Mouse (Mus musculus) thymus, adult 2 months (tissue): ENCODE measurements around the gene Rbm33.

Source experiments
- CTCF ChIP-seq: fragments of 200-500 bp; IDR thresholded peaks from 2 replicates; pipeline ENCODE4 v1.5.1; 2012; ENCODE audit warnings: mild to moderate bottlenecking, control low read depth, low read length, moderate library complexity, borderline replicate concordance; ENCODE audit not compliant: control insufficient read depth, poor library complexity, insufficient read depth; ENCODE audit errors: extremely low read depth
- POLR2A ChIP-seq: fragments of 200-500 bp; IDR thresholded peaks from 2 replicates; pipeline ENCODE4 v1.6.1; 2012; ENCODE audit warnings: mild to moderate bottlenecking, low read length, control low read depth, moderate library complexity; ENCODE audit not compliant: control insufficient read depth, poor library complexity, insufficient read depth; ENCODE audit errors: extremely low read depth

DNA sequence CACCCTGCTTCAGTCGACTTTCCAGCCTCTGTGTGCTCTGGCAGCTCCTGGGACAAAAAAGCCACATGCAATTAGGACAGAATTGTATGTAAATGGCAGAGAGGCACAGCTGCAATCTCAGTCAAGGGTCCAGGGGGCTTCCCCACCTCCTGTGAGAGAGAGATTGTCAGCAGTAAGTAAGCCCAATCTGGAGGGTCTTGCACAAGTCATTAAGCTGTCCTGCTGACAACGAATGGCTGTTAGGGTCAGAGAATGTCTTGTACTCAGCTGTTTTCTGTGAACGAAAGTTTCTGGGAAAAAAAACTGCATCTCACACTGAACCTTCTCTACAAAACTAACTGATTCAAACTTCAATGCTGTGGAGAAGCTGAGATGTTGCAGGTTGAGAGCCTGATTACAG lies 24.6 kb upstream of the Rbm33 start:
- TF ChIP-seq CTCF: no peak
- TF ChIP-seq POLR2A: no peak
